Mouse (Mus musculus): ENCODE results near the gene Srsf5. TPM values are rescaled to one million over a fixed set of nuclear protein-coding genes. Genes with fewer than 3 reads are reported as not detected.

Srsf5 gene
- 215 and 316 TPM in 2 replicates for polyA plus RNA-seq (2014; fragmentation: Nextera tagmentation; extraction: Ambion mirVana)

GRCm38 (mm10) chr12:80945334-80945995 is at the start of gene Srsf5:
Gene Srsf5 (plus strand): TSS chr12:80945504.
- Histone ChIP-seq H3K9me3 (replicated peaks; ENCODE audit: control insufficient read depth, low read length) (no peaks in the 10 kb centered on the region), H3K4me2 (peak within 1 kb of the TSS; percentile 71), H3K36me3 (ENCODE audit: control insufficient read depth, insufficient read depth, low read length) (peaks cover 19% of the 10 kb centered on the region), H3K9ac (ENCODE audit: low read depth, low read length) (peak within 1 kb of the TSS; percentile 100), H3K27me3 (ENCODE audit: control insufficient read depth, insufficient read depth, low read length) (no peaks in the 10 kb centered on the region), H3K27ac (ENCODE audit: low read depth, low read length) (peak within 1 kb of the TSS; percentile 98), H3K4me1 (ENCODE audit: control insufficient read depth, insufficient read depth, low read length) (peaks cover 7% of the 10 kb centered on the region; the same call in 1 of the 2 replicates), H3K4me3 (ENCODE audit: low read depth, low read length) (peak within 1 kb of the TSS; percentile 99)
- peak; percentile 89 for ATAC-seq (replicated peaks; ENCODE audit: insufficient number of reproducible peaks, low FRiP score, low TSS enrichment)
- under 1% methylated on average over 51 of the region's 57 CpGs for WGBS (ENCODE audit: insufficient replicate concordance)

- H3K27me3 ChIP-seq (ENCODE audit: control insufficient read depth, insufficient read depth, low read length), result no peaks in the 10 kb centered on the region
- WGBS (ENCODE audit: insufficient replicate concordance), result 74% methylated on average over 8 of the region's 8 CpGs
- no peak overlapping the region for H3K27ac ChIP-seq (ENCODE audit: low read depth, low read length)
- ATAC-seq (replicated peaks; ENCODE audit: insufficient number of reproducible peaks, low FRiP score, low TSS enrichment), result no peak
- no peak overlapping the region for H3K4me2 ChIP-seq
- H3K4me3 ChIP-seq (ENCODE audit: low read depth, low read length), result no peak overlapping the region
- no peaks in the 10 kb centered on the region for H3K9me3 ChIP-seq (replicated peaks; ENCODE audit: control insufficient read depth, low read length)
- H3K36me3 ChIP-seq (ENCODE audit: control insufficient read depth, insufficient read depth, low read length), result no peaks in the 10 kb centered on the region
- no peaks in the 10 kb centered on the region for H3K4me1 ChIP-seq (ENCODE audit: control insufficient read depth, insufficient read depth, low read length)
- H3K9ac ChIP-seq (ENCODE audit: low read depth, low read length), result no peak overlapping the region
These were observed 35.7 kb upstream of the Srsf5 start for GRCm38 (mm10) chr12:80909631-80910030.

GRCm38 (mm10) chr12:80917764-80918163 is 27.5 kb upstream of the Srsf5 start:
- H3K4me2 ChIP-seq, result no peak overlapping the region
- WGBS (ENCODE audit: insufficient replicate concordance), result 57% methylated on average over 7 of the region's 7 CpGs
- no peak overlapping the region for H3K4me3 ChIP-seq (ENCODE audit: low read depth, low read length)
- ATAC-seq (replicated peaks; ENCODE audit: insufficient number of reproducible peaks, low FRiP score, low TSS enrichment), result no peak
- H3K9ac ChIP-seq (ENCODE audit: low read depth, low read length), result no peak overlapping the region
- H3K9me3 ChIP-seq (replicated peaks; ENCODE audit: control insufficient read depth, low read length), result no peaks in the 10 kb centered on the region
- no peaks in the 10 kb centered on the region for H3K27me3 ChIP-seq (ENCODE audit: control insufficient read depth, insufficient read depth, low read length)
- H3K36me3 ChIP-seq (ENCODE audit: control insufficient read depth, insufficient read depth, low read length), result no peaks in the 10 kb centered on the region
- H3K4me1 ChIP-seq (ENCODE audit: control insufficient read depth, insufficient read depth, low read length), result no peaks in the 10 kb centered on the region
- H3K27ac ChIP-seq (ENCODE audit: low read depth, low read length), result no peak overlapping the region

- Histone ChIP-seq H3K9ac (ENCODE audit: low read depth, low read length) (no peak overlapping the region), H3K36me3 (ENCODE audit: control insufficient read depth, insufficient read depth, low read length) (no peaks in the 10 kb centered on the region), H3K4me2 (no peak overlapping the region), H3K27ac (ENCODE audit: low read depth, low read length) (no peak overlapping the region), H3K4me3 (ENCODE audit: low read depth, low read length) (no peak overlapping the region), H3K27me3 (ENCODE audit: control insufficient read depth, insufficient read depth, low read length) (no peaks in the 10 kb centered on the region), H3K9me3 (replicated peaks; ENCODE audit: control insufficient read depth, low read length) (no peaks in the 10 kb centered on the region), H3K4me1 (ENCODE audit: control insufficient read depth, insufficient read depth, low read length) (no peaks in the 10 kb centered on the region)
- ATAC-seq (replicated peaks; ENCODE audit: insufficient number of reproducible peaks, low FRiP score, low TSS enrichment), result no peak
- 90% methylated on average over 5 of the region's 5 CpGs for WGBS (ENCODE audit: insufficient replicate concordance)
These were observed 24.0 kb upstream of the Srsf5 start for GRCm38 (mm10) chr12:80921301-80921700.

- Histone ChIP-seq H3K27me3 (ENCODE audit: control insufficient read depth, insufficient read depth, low read length) (no peaks in the 10 kb centered on the region), H3K4me3 (ENCODE audit: low read depth, low read length) (no peak overlapping the region), H3K36me3 (ENCODE audit: control insufficient read depth, insufficient read depth, low read length) (no peaks in the 10 kb centered on the region), H3K9ac (ENCODE audit: low read depth, low read length) (no peak overlapping the region), H3K27ac (ENCODE audit: low read depth, low read length) (no peak overlapping the region), H3K4me1 (ENCODE audit: control insufficient read depth, insufficient read depth, low read length) (no peaks in the 10 kb centered on the region), H3K9me3 (replicated peaks; ENCODE audit: control insufficient read depth, low read length) (no peaks in the 10 kb centered on the region), H3K4me2 (peak overlapping the region; percentile 3; the same call in 1 of the 2 replicates)
- 3% methylated on average over 7 of the region's 7 CpGs for WGBS (ENCODE audit: insufficient replicate concordance)
- no peak for ATAC-seq (replicated peaks; ENCODE audit: insufficient number of reproducible peaks, low FRiP score, low TSS enrichment)
These were observed 22.4 kb upstream of the Srsf5 start for GRCm38 (mm10) chr12:80922869-80923268.

- ATAC-seq (replicated peaks; ENCODE audit: insufficient number of reproducible peaks, low FRiP score, low TSS enrichment), result no peak
- Histone ChIP-seq H3K4me2 (no peak overlapping the region), H3K4me3 (ENCODE audit: low read depth, low read length) (no peak overlapping the region), H3K4me1 (ENCODE audit: control insufficient read depth, insufficient read depth, low read length) (no peaks in the 10 kb centered on the region), H3K27me3 (ENCODE audit: control insufficient read depth, insufficient read depth, low read length) (no peaks in the 10 kb centered on the region), H3K27ac (ENCODE audit: low read depth, low read length) (no peak overlapping the region), H3K9me3 (replicated peaks; ENCODE audit: control insufficient read depth, low read length) (no peaks in the 10 kb centered on the region), H3K36me3 (ENCODE audit: control insufficient read depth, insufficient read depth, low read length) (no peaks in the 10 kb centered on the region), H3K9ac (ENCODE audit: low read depth, low read length) (no peak overlapping the region)
- WGBS (ENCODE audit: insufficient replicate concordance), result 69% methylated on average over 5 of the region's 5 CpGs
These were observed 21.7 kb upstream of the Srsf5 start for GRCm38 (mm10) chr12:80923602-80924001.

- 72% methylated on average over 3 of the region's 3 CpGs for WGBS (ENCODE audit: insufficient replicate concordance)
- Histone ChIP-seq H3K9me3 (replicated peaks; ENCODE audit: control insufficient read depth, low read length) (no peaks in the 10 kb centered on the region), H3K4me3 (ENCODE audit: low read depth, low read length) (no peak overlapping the region), H3K4me2 (no peak overlapping the region), H3K27ac (ENCODE audit: low read depth, low read length) (no peak overlapping the region), H3K36me3 (ENCODE audit: control insufficient read depth, insufficient read depth, low read length) (no peaks in the 10 kb centered on the region), H3K27me3 (ENCODE audit: control insufficient read depth, insufficient read depth, low read length) (no peaks in the 10 kb centered on the region), H3K9ac (ENCODE audit: low read depth, low read length) (no peak overlapping the region), H3K4me1 (ENCODE audit: control insufficient read depth, insufficient read depth, low read length) (no peaks in the 10 kb centered on the region)
- 0 out of 2 replicates have a peak, but pooled peaks have one; percentile 10 for ATAC-seq (replicated peaks; ENCODE audit: insufficient number of reproducible peaks, low FRiP score, low TSS enrichment)
These were observed 21.1 kb upstream of the Srsf5 start for GRCm38 (mm10) chr12:80924205-80924604.

- Histone ChIP-seq H3K4me1 (ENCODE audit: control insufficient read depth, insufficient read depth, low read length) (no peaks in the 10 kb centered on the region), H3K4me2 (no peak overlapping the region), H3K9ac (ENCODE audit: low read depth, low read length) (no peak overlapping the region), H3K27me3 (ENCODE audit: control insufficient read depth, insufficient read depth, low read length) (no peaks in the 10 kb centered on the region), H3K27ac (ENCODE audit: low read depth, low read length) (no peak overlapping the region), H3K36me3 (ENCODE audit: control insufficient read depth, insufficient read depth, low read length) (no peaks in the 10 kb centered on the region), H3K4me3 (ENCODE audit: low read depth, low read length) (no peak overlapping the region), H3K9me3 (replicated peaks; ENCODE audit: control insufficient read depth, low read length) (no peaks in the 10 kb centered on the region)
- no peak for ATAC-seq (replicated peaks; ENCODE audit: insufficient number of reproducible peaks, low FRiP score, low TSS enrichment)
- 47% methylated on average over 7 of the region's 7 CpGs for WGBS (ENCODE audit: insufficient replicate concordance)
These were observed 19.4 kb upstream of the Srsf5 start for GRCm38 (mm10) chr12:80925919-80926318.

GRCm38 (mm10) chr12:80926550-80926949 is 18.8 kb upstream of the Srsf5 start:
- no peak overlapping the region for H3K27ac ChIP-seq (ENCODE audit: low read depth, low read length)
- no peaks in the 10 kb centered on the region for H3K27me3 ChIP-seq (ENCODE audit: control insufficient read depth, insufficient read depth, low read length)
- WGBS (ENCODE audit: insufficient replicate concordance), result 67% methylated on average over 4 of the region's 4 CpGs
- no peaks in the 10 kb centered on the region for H3K4me1 ChIP-seq (ENCODE audit: control insufficient read depth, insufficient read depth, low read length)
- no peak overlapping the region for H3K4me3 ChIP-seq (ENCODE audit: low read depth, low read length)
- ATAC-seq (replicated peaks; ENCODE audit: insufficient number of reproducible peaks, low FRiP score, low TSS enrichment), result no peak
- H3K4me2 ChIP-seq, result no peak overlapping the region
- no peaks in the 10 kb centered on the region for H3K36me3 ChIP-seq (ENCODE audit: control insufficient read depth, insufficient read depth, low read length)
- H3K9me3 ChIP-seq (replicated peaks; ENCODE audit: control insufficient read depth, low read length), result no peaks in the 10 kb centered on the region
- no peak overlapping the region for H3K9ac ChIP-seq (ENCODE audit: low read depth, low read length)
